Mouse (Mus musculus): Measurements from ENCODE around the gene Des. TPM values are rescaled to one million over a fixed set of nuclear protein-coding genes. Genes with fewer than 3 reads are reported as not detected.

The Des gene
- total RNA-seq, 2 experiments from 2014 or later: 2,427 to 2,600 TPM

- no peak for DNase-seq (ENCODE audit: low spot score)
These were observed 52.1 kb downstream of the Des start for GRCm38 (mm10) chr1:75412196-75412595.

DNA sequence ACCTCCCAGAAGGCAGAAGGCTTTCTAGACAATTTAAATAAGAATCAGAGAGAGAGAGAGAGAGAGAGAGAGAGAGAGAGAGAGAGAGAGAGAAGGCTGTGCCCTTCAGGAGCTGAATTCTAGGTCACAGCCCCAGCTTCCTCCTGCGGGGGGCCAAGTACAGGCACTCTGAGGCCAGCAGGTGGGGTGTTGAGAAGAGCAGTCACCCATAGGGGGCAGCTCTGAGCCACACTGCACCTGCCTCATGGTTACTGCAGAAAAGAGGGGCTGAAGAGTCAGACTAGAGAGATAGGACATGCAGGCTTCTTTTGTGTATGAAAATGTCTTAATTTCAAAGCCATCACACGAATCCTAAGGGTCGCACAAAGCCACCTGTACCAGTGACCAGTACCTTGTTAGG, 53.6 kb downstream of the Des start:
- peak; percentile 65 for DNase-seq (ENCODE audit: low spot score)

Other genes starting within 250 kb of the Des start
- gene Nhej1, start 235.1 kb upstream of the Des start, total RNA-seq (2021): 1 to 10 TPM; 4.9 to 5.3 TPM
- gene Slc23a3, start 226.4 kb upstream of the Des start, total RNA-seq (2021): under 1 TPM; 0.14 TPM
- gene Cnppd1, start 217.6 kb upstream of the Des start, total RNA-seq (2021): 10 to 100 TPM; 15.7 to 16.4 TPM
- gene Retreg2, start 217.6 kb upstream of the Des start, total RNA-seq (2021): 10 to 100 TPM in 1 of 2 experiments, 1 to 10 TPM in 1; 8.8 to 10.0 TPM
- gene Zfand2b, start 191.7 kb upstream of the Des start, total RNA-seq (2021): 10 to 100 TPM; 13.7 to 16.2 TPM
- gene Abcb6, start 179.9 kb upstream of the Des start, total RNA-seq (2021): 10 to 100 TPM; 15.4 to 17.6 TPM
- 1 to 10 TPM; 3.6 to 3.7 TPM for gene Ankzf1, start 168.2 kb upstream of the Des start, total RNA-seq (2021)
- 100 to 1,000 TPM in 1 of 2 experiments, 10 to 100 TPM in 1; 90.4 to 115 TPM for gene Atg9a, start 168.1 kb upstream of the Des start, total RNA-seq (2021)
- gene Glb1l, start 149.5 kb upstream of the Des start, total RNA-seq (2021): 1 to 10 TPM in 1 of 2 experiments, under 1 TPM in 1; 0.88 to 1.5 TPM
- 10 to 100 TPM; 18.7 to 23.3 TPM for gene Stk16, start 149.5 kb upstream of the Des start, total RNA-seq (2021)
- 1,000 to 10,000 TPM; 1,120 to 1,226 TPM for gene Tuba4a, start 140.5 kb upstream of the Des start, total RNA-seq (2021)
- gene A630095N17Rik, start 128.2 kb upstream of the Des start, total RNA-seq (2021): not detected
- 10 to 100 TPM; 74.2 to 86.4 TPM for gene Dnajb2, start 123.9 kb upstream of the Des start, total RNA-seq (2021)
- gene Ptprn, start 95.8 kb upstream of the Des start, total RNA-seq (2021): not detected
- not detected for gene Resp18, start 81.9 kb upstream of the Des start, total RNA-seq (2021)
- gene Dnpep, start 42.3 kb upstream of the Des start, total RNA-seq (2021): 10 to 100 TPM; 42.4 to 47.6 TPM
- gene Speg, start 15.0 kb downstream of the Des start, total RNA-seq (2021): 100 to 1,000 TPM; 255 to 257 TPM
- gene Gmppa, start 75.6 kb downstream of the Des start, total RNA-seq (2021): 10 to 100 TPM; 37.3 to 44.6 TPM
- not detected for gene Asic4, start 90.1 kb downstream of the Des start, total RNA-seq (2021)
- 1 to 10 TPM; 3.7 to 4.4 TPM for gene Chpf, start 119.0 kb downstream of the Des start, total RNA-seq (2021)
- under 1 TPM in 1 of 2 experiments, not detected in 1; 0.36 TPM for gene Tmem198, start 119.2 kb downstream of the Des start, total RNA-seq (2021)
- 10 to 100 TPM; 25.0 to 30.0 TPM for gene Obsl1, start 146.1 kb downstream of the Des start, total RNA-seq (2021)
- 1 to 10 TPM; 1.1 to 1.7 TPM for gene Inha, start 146.7 kb downstream of the Des start, total RNA-seq (2021)
- gene Stk11ip, start 161.2 kb downstream of the Des start, total RNA-seq (2021): 1 to 10 TPM; 7.1 to 7.9 TPM
- gene Slc4a3, start 185.9 kb downstream of the Des start, total RNA-seq (2021): 1 to 10 TPM; 6.0 to 9.2 TPM

Data from gastrocnemius, adult 18-20 months (tissue).